Mouse (Mus musculus) embryonic facial prominence, embryonic 12.5 days (tissue): Measurements from ENCODE around the gene Bcas2. TPM values are rescaled to one million over a fixed set of nuclear protein-coding genes. Genes with fewer than 3 reads are reported as not detected.
"Not testable (repeated sequence)": the region's sequence is repeated elsewhere in the genome, so short reads cannot be mapped to it uniquely, and the experiment has no call there.

Source experiments
- ATAC-seq: fragments of 200-750 bp; cut with Nextera tagmentation; 2 replicates; pipeline ENCODE4 v1.8.0; 2017; ENCODE audit not compliant: insufficient number of reproducible peaks, insufficient read depth, low FRiP score, low TSS enrichment
- H3K27ac ChIP-seq: fragments of 300-500 bp; sonication (generic); 2 replicates; pipeline ENCODE4 v1.5.1; 2016; ENCODE audit warnings: mild to moderate bottlenecking
- H3K27me3 ChIP-seq: fragments of 300-500 bp; sonication (generic); 2 replicates; pipeline ENCODE4 v1.6.1; 2016; ENCODE audit warnings: mild to moderate bottlenecking, moderate library complexity
- H3K36me3 ChIP-seq: fragments of 300-500 bp; sonication (generic); 2 replicates; pipeline ENCODE4 v1.6.1; 2016; ENCODE audit warnings: mild to moderate bottlenecking
- H3K4me1 ChIP-seq: fragments of 300-500 bp; sonication (generic); 2 replicates; pipeline ENCODE4 v1.6.1; 2016
- H3K4me2 ChIP-seq: fragments of 300-500 bp; sonication (generic); replicated peaks from 2 replicates; pipeline ENCODE4 v1.6.1; 2016; ENCODE audit warnings: mild to moderate bottlenecking, moderate library complexity
- H3K4me3 ChIP-seq: fragments of 300-500 bp; sonication (generic); 2 replicates; pipeline ENCODE4 v1.5.1; 2016; ENCODE audit warnings: mild to moderate bottlenecking
- H3K9ac ChIP-seq: fragments of 300-500 bp; sonication (generic); 2 replicates; pipeline ENCODE4 v1.6.1; 2016; ENCODE audit warnings: mild to moderate bottlenecking, moderate library complexity
- H3K9me3 ChIP-seq: fragments of 300-500 bp; sonication (generic); 2 replicates; pipeline ENCODE4 v1.6.1; 2016; ENCODE audit warnings: mild to moderate bottlenecking, moderate library complexity
- WGBS: fragments of 180-500 bp; shearing (Covaris S2); methylation state at CpG from one replicate; pipeline ENCODE4 v1.1.7; 2016; 5-methylcytosine and 5-hydroxymethylcytosine counted together
- polyA plus RNA-seq: library from polyadenylated mRNA; unstranded; fragments of >200 nt; fragmentation: Nextera tagmentation; extraction: Ambion mirVana; gene quantifications from 2 replicates; pipeline ENCODE4 v1.2.1, GENCODE M21; 2016

Gene Bcas2
- polyA plus RNA-seq, 1 experiment from 2014 or later, result 247 TPM

DNA sequence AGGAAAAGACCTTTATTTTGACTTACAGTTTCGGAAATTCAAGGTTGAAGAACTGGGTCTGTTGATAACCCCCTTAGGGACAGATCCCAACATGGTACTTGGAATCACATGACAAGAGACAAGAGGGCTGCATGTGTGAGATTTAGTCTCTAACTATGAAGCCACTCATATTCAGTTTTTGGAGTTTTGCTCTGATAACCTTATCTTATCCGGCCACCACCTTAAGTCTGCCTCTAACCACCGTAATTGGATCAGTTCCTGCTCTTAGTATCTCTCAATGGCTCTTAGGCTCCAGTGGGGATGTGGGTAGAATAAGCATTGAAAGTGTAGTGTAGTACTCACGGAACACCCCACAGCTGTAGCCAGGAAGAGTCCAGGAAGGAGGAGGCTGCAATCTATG is 5.3 kb downstream of the Bcas2 start:
- H3K9ac ChIP-seq, result no peak overlapping the region
- peaks cover 50% of the 10 kb centered on the region for H3K36me3 ChIP-seq
- H3K4me3 ChIP-seq, result no peak overlapping the region
- no peak for ATAC-seq
- H3K4me2 ChIP-seq, result no peak overlapping the region
- H3K27ac ChIP-seq, result no peak overlapping the region
- 94% methylated on average over 4 of the region's 4 CpGs for WGBS
- peaks cover 6% of the 10 kb centered on the region for H3K4me1 ChIP-seq
- H3K9me3 ChIP-seq, result no peaks in the 10 kb centered on the region
- no peaks in the 10 kb centered on the region for H3K27me3 ChIP-seq

- ATAC-seq, result no peak
- Histone ChIP-seq H3K36me3 (peaks cover 41% of the 10 kb centered on the region), H3K4me1 (no peaks in the 10 kb centered on the region)
Measured at GRCm38 (mm10) chr3:103179527-103179926, 8.1 kb downstream of the Bcas2 start.

GRCm38 (mm10) chr3:103181171-103181570 is 9.7 kb downstream of the Bcas2 start:
- no peak for ATAC-seq
- Histone ChIP-seq H3K27me3 (no peaks in the 10 kb centered on the region), H3K9ac (no peak overlapping the region), H3K36me3 (peaks cover 27% of the 10 kb centered on the region), H3K4me1 (no peaks in the 10 kb centered on the region), H3K27ac (no peak overlapping the region), H3K4me2 (no peak overlapping the region), H3K9me3 (no peaks in the 10 kb centered on the region), H3K4me3 (no peak overlapping the region)
- WGBS, result 46% methylated on average over 4 of the region's 4 CpGs

More at GRCm38 (mm10) chr3:103179527-103179926, 8.1 kb downstream of the Bcas2 start:
- Histone ChIP-seq H3K9ac (no peak overlapping the region), H3K27ac (no peak overlapping the region), H3K27me3 (no peaks in the 10 kb centered on the region), H3K9me3 (no peaks in the 10 kb centered on the region), H3K4me3 (no peak overlapping the region), H3K4me2 (no peak overlapping the region)
- WGBS, result 96% methylated on average over 9 of the region's 9 CpGs

GRCm38 (mm10) chr3:103182821-103183220 is 11.4 kb downstream of the Bcas2 start:
- H3K27ac ChIP-seq, result no peak overlapping the region
- no peak overlapping the region for H3K4me3 ChIP-seq
- no peak overlapping the region for H3K4me2 ChIP-seq
- peaks cover 13% of the 10 kb centered on the region for H3K36me3 ChIP-seq
- H3K9me3 ChIP-seq, result no peaks in the 10 kb centered on the region
- 78% methylated on average over 14 of the region's 14 CpGs for WGBS
- H3K9ac ChIP-seq, result no peak overlapping the region
- no peaks in the 10 kb centered on the region for H3K27me3 ChIP-seq
- no peaks in the 10 kb centered on the region for H3K4me1 ChIP-seq
- no peak for ATAC-seq

DNA sequence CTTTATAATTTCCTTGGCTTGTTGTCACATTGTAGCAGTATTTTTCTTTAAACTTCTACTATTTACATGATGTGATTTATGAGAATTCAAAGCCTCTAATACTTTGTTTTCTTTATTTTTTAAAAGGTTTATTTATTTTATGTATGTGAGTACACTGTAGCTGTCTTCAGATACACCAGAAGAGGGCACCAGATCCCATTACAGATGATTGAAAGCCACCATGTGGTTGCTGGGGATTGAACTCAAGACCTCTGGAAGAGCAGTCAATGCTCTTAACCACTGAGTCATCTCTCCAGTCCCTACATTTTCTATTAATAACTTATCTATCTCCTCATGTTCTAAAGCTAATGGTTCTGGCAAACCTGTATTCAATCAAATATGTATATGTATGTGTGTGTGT is 13.0 kb downstream of the Bcas2 start:
- H3K4me2 ChIP-seq, H3K27me3 ChIP-seq, H3K9me3 ChIP-seq, H3K4me1 ChIP-seq, H3K4me3 ChIP-seq, ATAC-seq, H3K36me3 ChIP-seq, H3K27ac ChIP-seq, H3K9ac ChIP-seq: not testable (repeated sequence)

- no peak overlapping the region for H3K4me2 ChIP-seq
- no peaks in the 10 kb centered on the region for H3K36me3 ChIP-seq
- H3K27me3 ChIP-seq, result no peaks in the 10 kb centered on the region
- H3K4me3 ChIP-seq, result no peak overlapping the region
- ATAC-seq, result no peak
- WGBS, result 51% methylated on average over 5 of the region's 5 CpGs
- H3K27ac ChIP-seq, result no peak overlapping the region
- no peaks in the 10 kb centered on the region for H3K9me3 ChIP-seq
- H3K9ac ChIP-seq, result no peak overlapping the region
- no peaks in the 10 kb centered on the region for H3K4me1 ChIP-seq
Measured at GRCm38 (mm10) chr3:103188451-103188850, 17.0 kb downstream of the Bcas2 start.

DNA sequence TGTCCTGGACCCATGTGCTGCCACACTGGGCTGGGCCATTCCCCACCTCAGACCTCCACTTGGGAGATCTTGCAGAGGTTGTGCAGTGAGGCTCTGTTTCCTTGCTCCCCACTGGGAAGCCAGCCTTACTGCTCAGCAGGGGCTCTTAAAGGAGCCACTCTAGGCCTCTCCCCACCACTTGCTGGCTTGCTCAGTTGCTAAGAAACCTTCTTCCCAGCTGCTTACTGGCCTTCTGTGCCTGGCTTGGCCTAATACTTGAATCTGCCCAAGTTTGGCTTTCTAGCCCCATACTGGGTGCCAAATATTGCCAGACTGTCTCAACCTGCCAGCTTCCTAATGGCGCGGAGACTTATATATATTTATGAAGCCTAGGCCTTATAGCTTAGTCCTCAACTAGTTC is 17.4 kb downstream of the Bcas2 start:
- no peaks in the 10 kb centered on the region for H3K36me3 ChIP-seq
- no peak overlapping the region for H3K9ac ChIP-seq
- no peaks in the 10 kb centered on the region for H3K27me3 ChIP-seq
- H3K4me1 ChIP-seq, result no peaks in the 10 kb centered on the region
- no peak overlapping the region for H3K4me3 ChIP-seq
- ATAC-seq, result no peak
- no peak overlapping the region for H3K4me2 ChIP-seq
- 92% methylated on average over 2 of the region's 2 CpGs for WGBS
- H3K9me3 ChIP-seq, result no peaks in the 10 kb centered on the region
- no peak overlapping the region for H3K27ac ChIP-seq

- no peaks in the 10 kb centered on the region for H3K36me3 ChIP-seq
- no peak for ATAC-seq
- WGBS, result 89% methylated on average over 4 of the region's 4 CpGs
Measured at GRCm38 (mm10) chr3:103192161-103192560, 20.7 kb downstream of the Bcas2 start.

GRCm38 (mm10) chr3:103193186-103193585 is 21.7 kb downstream of the Bcas2 start:
- ATAC-seq, result no peak
- H3K9me3 ChIP-seq, result no peaks in the 10 kb centered on the region
- no peak overlapping the region for H3K27ac ChIP-seq
- WGBS, result 79% methylated on average over 1 of the region's 1 CpGs
- no peak overlapping the region for H3K4me2 ChIP-seq
- H3K9ac ChIP-seq, result no peak overlapping the region
- no peaks in the 10 kb centered on the region for H3K4me1 ChIP-seq
- no peaks in the 10 kb centered on the region for H3K27me3 ChIP-seq
- H3K36me3 ChIP-seq, result no peaks in the 10 kb centered on the region
- H3K4me3 ChIP-seq, result no peak overlapping the region

More at GRCm38 (mm10) chr3:103192161-103192560, 20.7 kb downstream of the Bcas2 start:
- Histone ChIP-seq H3K4me3 (no peak overlapping the region), H3K9ac (no peak overlapping the region), H3K9me3 (no peaks in the 10 kb centered on the region), H3K27me3 (no peaks in the 10 kb centered on the region), H3K4me1 (no peaks in the 10 kb centered on the region), H3K27ac (no peak overlapping the region), H3K4me2 (no peak overlapping the region)

GRCm38 (mm10) chr3:103196320-103196823 is 24.9 kb downstream of the Bcas2 start:
- no peaks in the 10 kb centered on the region for H3K36me3 ChIP-seq
- H3K27ac ChIP-seq, result no peak overlapping the region
- no peak overlapping the region for H3K9ac ChIP-seq
- H3K4me3 ChIP-seq, result no peak overlapping the region
- no peak for ATAC-seq
- no peaks in the 10 kb centered on the region for H3K27me3 ChIP-seq
- 82% methylated on average over 7 of the region's 7 CpGs for WGBS
- peaks cover 4% of the 10 kb centered on the region; the same call in 1 of the 2 replicates for H3K4me1 ChIP-seq
- H3K9me3 ChIP-seq, result no peaks in the 10 kb centered on the region
- no peak overlapping the region for H3K4me2 ChIP-seq

GRCm38 (mm10) chr3:103199386-103199785 is 27.9 kb downstream of the Bcas2 start:
- Histone ChIP-seq H3K27ac (peak overlapping the region; percentile 75), H3K4me1 (peaks cover 4% of the 10 kb centered on the region; the same call in 1 of the 2 replicates), H3K4me2 (no peak overlapping the region), H3K9ac (no peak overlapping the region), H3K4me3 (no peak overlapping the region), H3K36me3 (no peaks in the 10 kb centered on the region), H3K27me3 (no peaks in the 10 kb centered on the region), H3K9me3 (no peaks in the 10 kb centered on the region)
- 86% methylated on average over 5 of the region's 5 CpGs for WGBS
- ATAC-seq, result no peak

GRCm38 (mm10) chr3:103201105-103201504 is 29.6 kb downstream of the Bcas2 start:
- H3K27me3 ChIP-seq, H3K27ac ChIP-seq, H3K4me2 ChIP-seq, H3K9me3 ChIP-seq, H3K9ac ChIP-seq, H3K4me1 ChIP-seq, ATAC-seq, H3K36me3 ChIP-seq, H3K4me3 ChIP-seq: not testable (repeated sequence)
- 93% methylated on average over 7 of the region's 7 CpGs for WGBS

GRCm38 (mm10) chr3:103203554-103203953 is 32.1 kb downstream of the Bcas2 start:
- 97% methylated on average over 1 of the region's 1 CpGs for WGBS
- no peak overlapping the region for H3K4me2 ChIP-seq
- H3K4me3 ChIP-seq, result no peak overlapping the region
- H3K9me3 ChIP-seq, result no peaks in the 10 kb centered on the region
- no peaks in the 10 kb centered on the region for H3K27me3 ChIP-seq
- H3K27ac ChIP-seq, result no peak overlapping the region
- H3K9ac ChIP-seq, result no peak overlapping the region
- H3K4me1 ChIP-seq, result peaks cover 4% of the 10 kb centered on the region; the same call in 1 of the 2 replicates
- no peaks in the 10 kb centered on the region for H3K36me3 ChIP-seq
- ATAC-seq, result no peak
